Mouse (Mus musculus) forebrain, embryonic 16.5 days (tissue): ENCODE data around the gene Rbm18. TPM values are rescaled to one million over a fixed set of nuclear protein-coding genes. Genes with fewer than 3 reads are reported as not detected.
A peak's percentile ranks its signal among the peaks of the same experiment; 100 is the strongest.
"Not testable (repeated sequence)": the region's sequence is repeated elsewhere in the genome, so short reads cannot be mapped to it uniquely, and the experiment has no call there.

Experiments used
- ATAC-seq: fragments of 200-750 bp; cut with Nextera tagmentation; 2 replicates; pipeline ENCODE4 v1.8.0; 2017; ENCODE audit warnings: mild to moderate bottlenecking, moderate library complexity
- H3K27ac ChIP-seq: fragments of 300-500 bp; sonication (generic); 2 replicates; pipeline ENCODE4 v1.5.1; 2014; ENCODE audit warnings: low read length, control low read depth
- H3K27me3 ChIP-seq: fragments of 300-500 bp; sonication (generic); replicated peaks from 2 replicates; pipeline ENCODE4 v1.6.1; 2014; ENCODE audit warnings: low read length; ENCODE audit not compliant: control insufficient read depth, insufficient read depth
- H3K36me3 ChIP-seq: fragments of 300-500 bp; sonication (generic); 2 replicates; pipeline ENCODE4 v1.6.1; 2014; ENCODE audit not compliant: control insufficient read depth, insufficient read depth
- H3K4me1 ChIP-seq: fragments of 300-500 bp; sonication (generic); replicated peaks from 2 replicates; pipeline ENCODE4 v1.6.1; 2014; ENCODE audit warnings: low read length; ENCODE audit not compliant: control insufficient read depth, insufficient read depth
- H3K4me2 ChIP-seq: fragments of 300-500 bp; sonication (generic); 2 replicates; pipeline ENCODE4 v1.6.1; 2014; ENCODE audit warnings: mild to moderate bottlenecking, low read length, control low read depth
- H3K4me3 ChIP-seq: fragments of 300-500 bp; sonication (generic); replicated peaks from 2 replicates; pipeline ENCODE4 v1.5.1; 2014; ENCODE audit warnings: mild to moderate bottlenecking, low read length, control low read depth
- H3K9ac ChIP-seq: fragments of 300-500 bp; sonication (generic); replicated peaks from 2 replicates; pipeline ENCODE4 v1.6.1; 2014; ENCODE audit warnings: low read depth, low read length, control low read depth
- H3K9me3 ChIP-seq: fragments of 300-500 bp; sonication (generic); 2 replicates; pipeline ENCODE4 v1.6.1; 2016; ENCODE audit warnings: low read length; ENCODE audit not compliant: control insufficient read depth
- WGBS: fragments of 180-500 bp; shearing (Covaris S2); extraction: QIAGEN DNeasy Blood & Tissue Kit; methylation state at CpG from one replicate; pipeline ENCODE4 v1.1.7; 2014; 5-methylcytosine and 5-hydroxymethylcytosine counted together
- polyA plus RNA-seq: library from polyadenylated mRNA; unstranded; fragments of >200 nt; fragmentation: Nextera tagmentation; extraction: Ambion mirVana; gene quantifications from 2 replicates; pipeline ENCODE4 v1.2.1, GENCODE M21; 2015

The Rbm18 gene
- polyA plus RNA-seq, 1 experiment from 2014 or later, result 158 TPM

DNA sequence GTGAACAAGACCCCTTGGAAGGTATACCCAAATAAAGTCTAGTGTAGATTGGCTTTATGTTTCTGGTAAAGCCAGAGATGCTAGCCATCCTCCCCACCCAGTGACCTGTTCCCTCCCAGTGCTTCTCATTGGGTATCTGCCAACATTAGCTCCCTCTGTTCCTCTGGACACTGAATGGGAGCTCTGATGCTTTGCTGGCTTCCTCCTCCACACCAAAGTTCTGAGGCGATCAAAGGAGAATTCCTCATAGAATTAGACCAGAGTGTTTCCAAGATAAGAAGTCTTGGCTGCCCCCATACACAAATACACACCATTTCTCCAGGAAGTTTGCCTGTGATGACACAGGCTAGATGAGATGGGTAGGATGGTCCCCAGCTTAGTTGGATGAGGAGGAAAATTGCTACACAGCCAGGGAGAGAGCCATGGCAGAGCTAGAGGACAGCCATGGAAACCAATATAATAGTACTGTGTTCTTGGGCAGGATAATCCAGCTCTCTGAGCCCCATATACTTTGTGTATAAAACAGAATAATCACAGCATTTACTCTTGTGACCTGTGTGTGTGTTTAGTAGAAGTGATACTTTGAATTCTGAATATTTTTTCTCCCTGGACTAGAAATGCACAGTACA, 31.5 kb upstream of the Rbm18 start:
- 0 out of 2 replicates have a peak, but pooled peaks cover 2% of the 10 kb centered on the region for H3K36me3 ChIP-seq
- no peaks in the 10 kb centered on the region for H3K27me3 ChIP-seq
- H3K4me1 ChIP-seq, result peaks cover 6% of the 10 kb centered on the region
- no peak overlapping the region for H3K4me3 ChIP-seq
- no peaks in the 10 kb centered on the region for H3K9me3 ChIP-seq
- 68% methylated on average over 1 of the region's 1 CpGs for WGBS
- H3K9ac ChIP-seq, result no peak overlapping the region
- ATAC-seq, result no peak
- no peak overlapping the region for H3K27ac ChIP-seq
- no peak overlapping the region for H3K4me2 ChIP-seq

DNA sequence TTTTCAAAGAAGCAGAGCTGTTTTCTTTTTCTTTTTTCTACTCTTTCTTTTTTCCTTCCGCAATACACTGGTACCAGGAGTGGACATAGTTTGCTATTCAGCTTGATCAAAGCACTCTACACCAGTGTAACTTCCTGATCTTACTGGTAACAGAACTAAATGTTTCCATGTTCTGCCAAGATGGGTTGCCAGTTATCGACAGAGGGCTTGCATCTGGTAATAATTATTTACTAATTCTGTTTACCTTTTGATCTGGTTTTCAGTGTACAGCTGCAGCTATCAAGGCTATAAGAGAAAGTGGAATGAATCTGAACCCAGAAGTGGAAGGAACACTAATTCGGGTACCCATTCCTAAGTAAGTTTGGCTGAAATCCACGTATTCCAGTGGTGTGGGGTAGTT, 22.8 kb upstream of the Rbm18 start:
- 92% methylated on average over 4 of the region's 4 CpGs for WGBS
- Histone ChIP-seq H3K4me2 (no peak overlapping the region), H3K9ac (no peak overlapping the region), H3K4me3 (no peak overlapping the region), H3K9me3 (no peaks in the 10 kb centered on the region), H3K27me3 (no peaks in the 10 kb centered on the region), H3K27ac (no peak overlapping the region), H3K36me3 (0 out of 2 replicates have a peak, but pooled peaks cover 2% of the 10 kb centered on the region), H3K4me1 (no peaks in the 10 kb centered on the region)
- ATAC-seq, result no peak

DNA sequence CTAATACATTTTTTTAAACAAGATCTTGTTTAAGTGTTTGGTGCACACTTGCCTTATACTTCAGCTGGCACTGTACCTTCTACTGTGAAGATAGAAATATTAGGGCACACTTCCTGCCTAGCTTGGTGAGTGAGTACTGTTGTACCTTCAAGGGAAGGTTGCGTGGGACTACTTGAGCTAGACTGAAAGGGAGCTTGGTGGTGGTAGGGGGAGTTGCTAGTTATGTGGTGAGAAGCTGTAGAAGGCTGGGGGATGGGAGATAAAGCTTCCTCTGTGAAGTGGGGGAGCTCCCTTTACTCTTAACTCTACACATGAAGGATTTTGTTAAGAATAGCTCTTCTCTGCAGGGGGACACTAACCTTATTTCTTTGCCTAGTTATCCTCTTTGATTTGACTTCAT, 20.9 kb upstream of the Rbm18 start:
- 92% methylated on average over 1 of the region's 1 CpGs for WGBS
- Histone ChIP-seq H3K4me1 (no peaks in the 10 kb centered on the region), H3K9ac (no peak overlapping the region), H3K36me3 (peaks cover 4% of the 10 kb centered on the region; the same call in 1 of the 2 replicates), H3K9me3 (no peaks in the 10 kb centered on the region), H3K27me3 (no peaks in the 10 kb centered on the region), H3K4me3 (no peak overlapping the region), H3K27ac (no peak overlapping the region), H3K4me2 (no peak overlapping the region)
- no peak for ATAC-seq

DNA sequence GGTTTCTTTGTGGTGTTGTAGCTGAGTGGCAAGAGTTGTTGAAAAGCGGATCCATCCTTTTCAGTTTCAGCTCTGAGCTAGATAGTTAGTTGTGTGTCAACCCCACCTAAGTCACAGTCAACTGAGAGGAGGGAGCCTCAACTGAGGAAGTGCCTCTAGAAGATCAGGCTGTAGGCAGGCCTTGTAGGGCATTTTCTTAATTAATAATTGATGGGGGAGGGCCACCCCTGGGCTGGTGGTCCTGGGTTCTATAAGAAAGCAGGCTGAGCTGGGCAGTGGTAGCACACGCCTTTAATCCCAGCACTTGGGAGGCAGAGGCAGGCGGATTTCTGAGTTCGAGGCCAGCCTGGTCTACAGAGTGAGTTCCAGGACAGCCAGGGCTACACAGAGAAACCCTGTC, 15.8 kb upstream of the Rbm18 start:
- not testable (repeated sequence) for H3K27me3 ChIP-seq, H3K4me1 ChIP-seq, H3K9ac ChIP-seq, H3K4me2 ChIP-seq, H3K9me3 ChIP-seq, ATAC-seq, H3K27ac ChIP-seq, H3K36me3 ChIP-seq, H3K4me3 ChIP-seq
- WGBS, result 92% methylated on average over 4 of the region's 4 CpGs

DNA sequence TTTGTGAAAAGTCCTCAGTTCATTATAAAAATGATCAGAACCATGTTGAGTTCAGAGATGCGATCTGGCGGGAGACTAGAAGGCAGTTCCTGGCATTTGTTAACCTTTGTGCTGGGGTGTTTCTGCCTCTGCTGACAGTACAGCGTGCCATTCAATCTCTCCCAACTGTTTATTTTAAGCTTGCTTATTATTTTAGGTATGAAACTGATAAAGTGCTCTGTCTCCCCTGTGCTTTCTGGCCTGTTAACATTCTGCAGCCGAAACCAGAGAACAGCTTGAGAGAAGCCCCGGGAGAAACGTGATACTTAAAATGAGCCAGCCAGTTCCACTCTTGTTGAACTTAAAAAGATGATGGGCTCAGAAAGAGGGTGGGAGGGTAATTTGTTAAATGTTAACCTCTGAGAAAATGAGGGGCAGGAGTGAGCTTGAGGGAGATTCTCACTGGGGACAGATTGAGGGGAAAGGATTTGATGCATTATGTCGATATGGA, 12.3 kb upstream of the Rbm18 start:
- peaks cover 2% of the 10 kb centered on the region; the same call in 1 of the 2 replicates for H3K36me3 ChIP-seq
- H3K4me1 ChIP-seq, result no peaks in the 10 kb centered on the region
- no peak overlapping the region for H3K9ac ChIP-seq
- no peak overlapping the region for H3K4me3 ChIP-seq
- WGBS, result 93% methylated on average over 7 of the region's 7 CpGs
- H3K27ac ChIP-seq, result no peak overlapping the region
- no peaks in the 10 kb centered on the region for H3K27me3 ChIP-seq
- H3K9me3 ChIP-seq, result no peaks in the 10 kb centered on the region
- H3K4me2 ChIP-seq, result no peak overlapping the region
- ATAC-seq, result no peak

DNA sequence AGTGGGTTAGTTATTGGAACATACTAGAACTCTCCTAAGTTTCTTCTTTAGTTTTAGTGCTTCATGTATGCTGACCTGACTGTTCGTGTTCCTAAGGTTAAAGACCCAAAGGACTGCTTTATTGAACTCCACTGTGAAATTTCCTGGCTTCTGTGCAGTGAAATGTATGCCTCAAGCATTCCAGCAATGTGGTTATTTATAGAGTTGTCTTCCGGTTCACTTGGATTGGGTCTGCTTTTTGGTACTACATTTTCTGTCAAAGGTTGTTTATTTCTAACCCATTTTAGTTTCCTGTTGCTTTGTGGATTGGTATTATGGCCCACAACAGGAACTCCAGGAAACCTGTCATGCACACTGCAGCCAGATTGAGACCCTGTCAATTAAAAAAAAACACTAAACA, 2.5 kb upstream of the Rbm18 start:
- H3K36me3 ChIP-seq, result peaks cover 2% of the 10 kb centered on the region
- H3K27ac ChIP-seq, result no peak overlapping the region
- H3K4me3 ChIP-seq, result no peak overlapping the region
- peaks cover 15% of the 10 kb centered on the region for H3K4me1 ChIP-seq
- H3K4me2 ChIP-seq, result no peak overlapping the region
- H3K9ac ChIP-seq, result no peak overlapping the region
- WGBS, result 80% methylated on average over 2 of the region's 2 CpGs
- no peaks in the 10 kb centered on the region for H3K27me3 ChIP-seq
- ATAC-seq, result no peak
- H3K9me3 ChIP-seq, result no peaks in the 10 kb centered on the region

DNA sequence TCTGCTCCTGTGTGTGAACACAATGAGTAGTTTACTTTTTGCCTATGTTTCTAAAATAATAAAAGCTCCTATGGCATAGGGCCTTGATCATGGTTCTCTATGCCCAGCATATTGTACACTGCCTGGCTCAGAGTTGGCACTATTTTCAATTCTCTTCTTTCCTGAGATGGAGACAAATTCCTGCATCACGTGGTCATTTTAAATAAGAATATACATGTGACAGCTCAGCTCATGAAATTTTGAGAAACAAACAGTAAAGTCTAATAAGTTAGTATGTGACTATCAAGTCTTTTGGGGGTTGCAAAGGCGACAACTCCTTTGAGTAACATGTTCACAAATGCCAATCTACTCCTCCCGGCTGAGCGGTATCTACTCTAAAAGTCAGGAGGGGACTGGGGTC, 686 bp downstream of the Rbm18 start:
- no peak for ATAC-seq
- Histone ChIP-seq H3K9me3 (no peaks in the 10 kb centered on the region), H3K4me1 (peaks cover 15% of the 10 kb centered on the region), H3K27ac (no peak overlapping the region; the same call in 1 of the 2 replicates), H3K36me3 (peaks cover 23% of the 10 kb centered on the region), H3K9ac (peak overlapping the region; percentile 84), H3K27me3 (no peaks in the 10 kb centered on the region), H3K4me2 (peak overlapping the region; percentile 67), H3K4me3 (peak overlapping the region; percentile 78)
- under 1% methylated on average over 4 of the region's 4 CpGs for WGBS

DNA sequence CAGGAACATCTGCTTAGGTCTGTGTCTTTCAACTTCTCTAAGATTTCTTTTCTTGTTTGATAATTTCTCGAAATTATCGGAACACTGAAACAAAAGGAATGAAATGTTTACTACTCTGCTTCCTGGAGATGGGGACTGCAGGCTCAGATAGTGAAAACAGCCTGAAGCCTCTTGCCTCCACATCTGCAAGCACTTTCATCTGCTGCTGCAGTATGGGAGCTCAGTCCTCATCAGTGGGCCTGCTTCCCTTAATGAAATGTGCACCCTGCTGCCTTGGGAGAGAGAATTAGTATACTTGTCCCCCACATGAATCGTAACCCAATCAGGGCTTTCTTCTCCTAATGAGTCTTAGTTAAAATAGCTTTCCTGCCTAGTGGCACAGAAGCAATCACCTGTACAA, 7.5 kb downstream of the Rbm18 start:
- Histone ChIP-seq H3K4me3 (no peak overlapping the region), H3K4me2 (no peak overlapping the region), H3K9me3 (no peaks in the 10 kb centered on the region), H3K9ac (no peak overlapping the region), H3K36me3 (peaks cover 38% of the 10 kb centered on the region), H3K4me1 (no peaks in the 10 kb centered on the region), H3K27ac (no peak overlapping the region), H3K27me3 (no peaks in the 10 kb centered on the region)
- ATAC-seq, result no peak
- 79% methylated on average over 3 of the region's 3 CpGs for WGBS

DNA sequence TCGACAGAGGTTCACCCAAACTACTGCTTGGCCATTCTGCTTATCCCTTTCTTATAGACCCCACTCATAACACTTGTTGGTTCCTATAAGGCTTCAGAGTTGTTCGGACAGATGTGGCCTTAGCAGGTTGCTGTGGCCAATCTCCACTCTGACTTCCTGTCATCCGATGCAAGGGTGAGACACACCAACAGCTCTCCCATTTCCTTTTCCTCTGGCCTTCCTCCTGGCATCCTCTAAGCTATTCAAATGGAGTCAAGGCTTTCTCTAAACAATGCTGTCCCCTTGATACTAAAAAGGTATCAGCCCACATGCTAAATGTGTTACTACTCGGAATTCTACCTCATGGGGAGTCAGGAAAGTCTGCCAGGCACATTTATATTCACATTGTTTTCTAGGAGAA, 8.6 kb downstream of the Rbm18 start:
- no peak overlapping the region for H3K27ac ChIP-seq
- 83% methylated on average over 4 of the region's 4 CpGs for WGBS
- ATAC-seq, result no peak
- no peaks in the 10 kb centered on the region for H3K27me3 ChIP-seq
- no peaks in the 10 kb centered on the region for H3K9me3 ChIP-seq
- H3K4me1 ChIP-seq, result no peaks in the 10 kb centered on the region
- H3K9ac ChIP-seq, result no peak overlapping the region
- H3K4me2 ChIP-seq, result no peak overlapping the region
- peaks cover 32% of the 10 kb centered on the region for H3K36me3 ChIP-seq
- no peak overlapping the region for H3K4me3 ChIP-seq
